Mouse (Mus musculus) frontal cortex, adult 2 months (tissue): ENCODE measurements around the gene Gm20388. TPM values are rescaled to one million over a fixed set of nuclear protein-coding genes. Genes with fewer than 3 reads are reported as not detected.

Experiments used
- DNase-seq, 2 experiments: peaks; one replicate each; pipeline ENCODE4 v3.0.0; 2022; ENCODE audit warnings: low spot score in 1 of 2; ENCODE audit errors: extremely low spot score in 1 of 2
- polyA plus RNA-seq: library from polyadenylated mRNA; depleted of rRNA; stranded (reverse); fragments of >200 nt; gene quantifications from 2 replicates; pipeline ENCODE4 v1.2.3, GENCODE M21; 2012

Gene Gm20388
- polyA plus RNA-seq, 1 experiment: 22.2 TPM

- no peak for DNase-seq
These were observed 274.5 kb downstream of the Gm20388 start for GRCm38 (mm10) chr8:120184850-120185792.

GRCm38 (mm10) chr8:120186454-120186853, 275.8 kb downstream of the Gm20388 start:
- no peak for DNase-seq

DNA sequence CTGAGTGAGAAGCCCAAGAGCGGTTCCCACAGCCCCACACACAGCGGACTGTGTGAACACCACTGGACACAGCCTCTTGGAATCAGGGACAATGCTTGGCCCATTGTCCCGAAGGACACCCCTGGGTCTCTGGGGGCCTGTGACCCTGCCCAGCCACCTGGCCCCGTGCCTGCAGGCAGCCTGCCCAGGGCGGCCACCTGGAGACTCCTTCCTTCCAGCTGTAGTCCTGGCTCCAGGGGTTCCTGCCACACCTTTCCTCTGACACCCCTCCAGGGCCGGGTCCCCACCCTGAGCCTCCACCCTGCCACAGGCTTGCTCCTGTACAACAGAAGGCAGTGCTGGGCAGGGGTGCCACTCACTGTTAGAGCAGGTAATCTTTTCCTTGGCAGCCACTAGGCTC, 277.9 kb downstream of the Gm20388 start:
- no peak for DNase-seq

DNA sequence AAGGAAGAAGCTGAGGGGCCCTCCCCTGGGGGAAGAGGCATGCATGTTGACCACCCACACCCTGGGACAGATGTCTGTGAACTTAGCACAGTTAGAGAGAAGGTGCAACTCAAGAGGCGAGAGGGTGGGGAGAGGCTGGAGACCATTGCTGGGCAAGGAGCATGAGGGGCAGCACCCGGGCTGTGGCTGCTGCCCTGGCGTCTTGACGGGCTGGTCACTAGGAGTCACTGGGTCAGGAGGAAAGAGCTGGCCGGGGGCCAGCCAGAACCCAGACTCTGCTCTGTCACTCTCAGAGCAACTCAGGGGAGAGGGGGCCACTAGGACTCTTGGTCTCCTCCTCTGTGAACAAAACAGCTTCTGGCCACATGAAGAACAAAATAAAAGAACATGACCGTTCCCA, 278.8 kb downstream of the Gm20388 start:
- DNase-seq: no peak

- DNase-seq: no peak
These were observed 279.6 kb downstream of the Gm20388 start for GRCm38 (mm10) chr8:120190107-120190809.

DNA sequence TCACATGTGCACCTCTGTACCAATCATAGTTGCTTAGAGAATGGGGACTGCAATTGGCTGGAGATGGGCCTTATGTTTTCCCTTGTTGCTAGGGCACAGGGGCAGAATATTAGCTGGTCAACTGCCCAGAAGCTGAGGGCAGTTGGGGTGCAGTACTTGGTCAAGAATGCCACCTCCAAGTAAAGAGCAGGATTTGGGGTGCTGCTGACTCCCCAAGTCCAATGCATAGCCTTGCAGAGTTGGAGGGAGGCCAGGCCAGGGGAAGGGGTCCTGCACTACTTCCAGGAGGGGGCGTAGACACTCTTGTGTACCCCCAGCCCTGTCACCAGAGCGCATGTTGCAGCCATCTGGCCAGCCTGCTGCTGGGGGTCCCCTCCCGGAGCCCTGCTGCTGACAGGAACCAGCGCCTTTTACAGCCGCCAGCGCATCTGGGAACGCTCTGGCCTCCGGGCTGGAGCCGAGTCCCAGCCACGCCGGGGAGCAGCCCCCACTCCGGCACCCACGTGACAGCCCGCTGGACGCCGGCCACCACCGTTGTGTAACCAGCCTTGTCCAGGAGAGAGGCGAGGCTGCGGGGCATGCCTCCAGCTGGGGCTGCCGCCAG, 280.3 kb downstream of the Gm20388 start:
- peak; percentile 50 to 89 for DNase-seq

DNA sequence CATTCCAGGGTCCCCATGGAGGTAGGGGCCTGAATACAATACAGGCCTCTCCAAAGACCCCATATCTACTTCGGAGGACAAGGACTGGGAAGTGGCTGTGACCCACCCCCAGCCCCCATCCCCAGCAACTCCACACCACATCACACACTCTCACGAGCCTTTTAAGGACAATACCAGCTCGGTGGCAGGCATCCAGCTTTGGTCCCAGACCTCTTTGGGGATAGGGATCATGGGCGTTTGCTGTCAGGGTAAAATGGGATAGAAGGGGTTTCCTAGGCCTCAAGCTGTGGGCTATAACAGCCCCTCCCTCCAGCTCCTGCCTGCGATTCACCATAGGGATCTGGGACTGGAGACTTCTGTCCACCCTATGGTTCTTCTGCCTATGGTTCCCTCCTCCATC, 281.0 kb downstream of the Gm20388 start:
- no peak for DNase-seq

DNA sequence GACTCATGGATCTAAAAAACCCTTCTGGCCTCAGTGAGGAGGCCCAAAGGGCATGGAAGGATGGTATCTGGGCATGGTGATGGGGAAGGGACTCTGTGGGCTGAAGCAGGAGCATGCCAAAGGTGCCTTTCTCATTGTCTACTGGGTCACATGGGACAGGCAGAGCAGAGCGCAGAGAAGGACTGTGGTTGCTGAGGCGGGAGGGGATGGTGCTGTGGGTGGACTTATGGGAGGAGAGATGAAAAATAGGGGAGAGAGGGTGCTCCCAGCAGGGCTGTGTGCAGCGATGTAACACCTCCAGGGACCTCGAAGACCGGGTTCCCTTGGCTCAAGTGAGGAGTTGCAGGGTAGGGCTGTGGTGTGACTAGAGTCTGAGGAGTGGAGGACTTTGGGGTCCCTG, 281.5 kb downstream of the Gm20388 start:
- DNase-seq: no peak

DNA sequence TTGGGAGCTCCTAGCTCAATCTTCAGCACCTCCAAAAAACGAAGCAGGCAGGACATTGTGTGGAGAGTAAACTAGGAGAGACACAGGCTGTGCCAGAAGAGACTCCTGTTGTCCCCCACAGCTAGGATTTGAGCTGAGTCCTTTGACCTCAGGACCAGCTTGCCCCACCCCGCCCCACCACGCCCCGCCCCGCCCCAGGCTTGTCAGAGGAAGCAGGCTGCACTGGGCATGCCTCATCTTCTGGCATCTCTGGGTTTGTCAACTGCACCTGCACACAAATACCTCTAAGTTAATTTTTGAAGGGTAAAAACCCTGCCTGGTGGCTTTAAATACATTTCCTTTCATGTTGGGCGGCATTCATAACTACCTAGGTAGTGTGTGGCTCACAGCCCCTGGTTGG, 290.7 kb downstream of the Gm20388 start:
- no peak for DNase-seq

DNA sequence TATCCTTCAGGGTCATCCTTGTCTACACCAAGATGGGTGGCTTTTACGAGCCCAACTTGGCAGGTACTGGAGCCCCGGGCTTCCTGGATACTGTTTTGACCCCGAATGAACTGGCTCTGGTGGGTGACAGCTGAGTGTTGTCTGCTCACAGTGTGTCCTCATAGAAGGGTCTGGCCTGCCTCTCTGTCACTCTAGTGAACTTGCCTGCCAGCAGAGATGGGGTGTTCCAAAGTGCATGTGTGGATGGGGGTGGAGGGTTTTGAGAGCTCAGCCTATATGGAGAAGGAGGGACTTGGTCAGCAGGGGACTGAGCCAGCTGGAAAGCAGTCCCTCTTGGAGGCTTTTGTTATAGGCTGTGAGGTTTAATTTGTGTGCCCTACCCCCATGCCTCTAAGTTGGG, 291.9 kb downstream of the Gm20388 start:
- no peak for DNase-seq

DNA sequence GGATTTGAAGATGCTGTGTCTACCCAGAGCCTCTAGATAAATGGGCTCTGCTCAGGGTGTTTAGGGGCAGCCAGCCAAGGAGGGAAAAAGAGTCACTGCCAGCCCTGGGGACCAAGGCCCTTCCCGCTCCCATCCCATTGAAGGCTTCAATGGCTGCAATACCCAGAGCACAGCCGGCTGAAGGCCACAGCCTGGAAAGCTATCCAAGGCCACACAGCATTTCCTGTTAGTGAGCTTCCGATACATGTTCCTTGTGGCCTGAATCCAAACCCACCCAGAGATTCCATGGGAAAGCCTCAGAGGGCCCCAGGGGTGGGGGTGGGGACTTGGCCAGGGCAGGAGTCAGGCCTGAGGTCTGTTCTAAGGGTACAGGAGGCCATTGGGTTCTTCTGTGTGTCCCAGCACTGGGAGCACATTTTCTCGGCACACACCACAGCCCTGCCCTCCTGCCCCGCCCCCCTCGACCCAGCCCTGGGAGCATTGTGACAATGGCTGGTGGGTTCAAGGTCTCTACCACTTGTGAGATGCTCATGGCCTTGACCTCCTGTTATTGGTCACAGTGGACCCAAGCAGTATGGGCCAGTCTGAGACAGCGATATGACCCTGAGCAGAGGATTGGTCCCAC, 294.2 kb downstream of the Gm20388 start:
- DNase-seq: no peak

GRCm38 (mm10) chr8:120205916-120206315, 295.3 kb downstream of the Gm20388 start:
- DNase-seq: peak in 1 of 2 experiments; percentile 53

GRCm38 (mm10) chr8:120207364-120207763, 296.7 kb downstream of the Gm20388 start:
- DNase-seq: no peak

DNA sequence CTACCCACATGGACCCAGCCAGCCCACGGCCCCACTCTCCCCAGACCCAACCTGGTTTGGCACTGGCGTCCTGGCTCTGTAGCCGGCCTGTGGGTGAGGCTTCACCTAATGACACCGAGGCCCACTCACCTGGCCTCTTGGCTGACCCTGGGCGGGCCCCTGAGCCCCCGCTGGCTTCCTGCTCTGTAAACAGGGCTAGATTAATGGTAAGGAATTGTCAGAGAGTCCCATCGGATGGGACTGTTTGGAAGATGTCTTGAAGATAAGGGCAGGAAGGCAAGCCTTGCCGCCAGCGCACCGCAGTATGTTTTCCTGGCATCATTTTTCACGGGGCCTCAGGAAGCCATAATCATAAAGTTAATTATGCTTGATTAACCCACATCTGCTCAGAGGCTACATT, 297.5 kb downstream of the Gm20388 start:
- no peak for DNase-seq

DNA sequence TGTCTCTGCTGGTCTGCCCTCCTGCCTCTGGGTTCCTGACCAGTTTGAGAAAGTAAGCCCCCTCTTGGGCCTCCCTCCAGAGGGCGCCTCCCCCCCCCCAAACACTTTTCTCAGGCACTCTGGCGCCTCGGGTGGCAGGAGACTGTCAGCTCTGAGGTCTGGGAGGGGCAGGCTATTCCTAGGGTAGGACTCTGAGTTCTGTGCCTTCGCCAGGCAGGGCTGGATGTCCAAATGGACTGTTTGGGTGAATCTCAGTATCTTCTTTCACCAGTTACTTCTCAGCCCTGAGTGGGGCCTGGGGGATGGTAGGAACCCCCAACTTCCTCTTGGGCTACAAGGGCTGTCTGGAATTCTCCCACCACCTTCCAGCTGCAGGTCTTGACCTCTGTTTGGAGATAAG, 300.7 kb downstream of the Gm20388 start:
- no peak for DNase-seq

DNA sequence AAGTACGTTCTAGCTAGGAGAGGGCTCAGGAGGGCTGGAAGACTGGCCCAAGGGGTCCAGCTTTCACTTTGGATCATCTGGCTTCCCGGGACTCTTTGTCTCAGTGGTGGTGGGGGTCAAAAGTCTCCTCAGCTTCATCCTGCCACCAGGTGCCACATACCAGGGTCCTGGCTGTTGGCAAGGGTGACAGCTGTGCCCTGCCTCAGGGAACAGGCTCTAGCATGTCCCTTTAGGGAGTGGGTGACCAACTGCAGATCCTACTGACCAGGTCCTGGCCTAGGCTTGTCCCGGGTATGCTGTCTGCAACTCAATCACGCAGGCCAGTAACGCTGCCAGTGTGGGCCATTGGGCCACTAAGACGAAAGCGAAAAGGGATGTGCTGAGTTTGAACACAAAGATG, 302.0 kb downstream of the Gm20388 start:
- no peak for DNase-seq

GRCm38 (mm10) chr8:120213229-120213628, 302.6 kb downstream of the Gm20388 start:
- no peak for DNase-seq

DNA sequence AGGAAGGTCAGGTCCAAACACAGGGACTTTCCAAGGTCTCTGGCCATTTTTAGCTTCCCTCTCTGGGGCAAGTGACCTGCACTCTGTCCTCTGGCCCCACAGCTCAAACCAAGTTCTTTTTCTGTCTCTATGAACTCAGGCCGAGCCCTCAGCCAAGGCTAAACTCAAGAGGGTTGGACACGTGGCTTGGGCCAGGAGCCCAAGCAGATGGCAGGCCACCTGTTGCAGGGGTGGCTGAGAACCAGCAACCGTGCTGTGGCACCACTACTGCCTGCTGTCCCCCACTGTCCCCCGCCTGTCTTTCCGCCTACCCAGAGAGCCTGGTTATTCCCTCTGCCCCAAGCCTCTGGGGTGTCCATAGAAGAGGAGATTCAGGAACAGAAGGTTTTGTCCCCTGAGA, 303.3 kb downstream of the Gm20388 start:
- DNase-seq: no peak

DNA sequence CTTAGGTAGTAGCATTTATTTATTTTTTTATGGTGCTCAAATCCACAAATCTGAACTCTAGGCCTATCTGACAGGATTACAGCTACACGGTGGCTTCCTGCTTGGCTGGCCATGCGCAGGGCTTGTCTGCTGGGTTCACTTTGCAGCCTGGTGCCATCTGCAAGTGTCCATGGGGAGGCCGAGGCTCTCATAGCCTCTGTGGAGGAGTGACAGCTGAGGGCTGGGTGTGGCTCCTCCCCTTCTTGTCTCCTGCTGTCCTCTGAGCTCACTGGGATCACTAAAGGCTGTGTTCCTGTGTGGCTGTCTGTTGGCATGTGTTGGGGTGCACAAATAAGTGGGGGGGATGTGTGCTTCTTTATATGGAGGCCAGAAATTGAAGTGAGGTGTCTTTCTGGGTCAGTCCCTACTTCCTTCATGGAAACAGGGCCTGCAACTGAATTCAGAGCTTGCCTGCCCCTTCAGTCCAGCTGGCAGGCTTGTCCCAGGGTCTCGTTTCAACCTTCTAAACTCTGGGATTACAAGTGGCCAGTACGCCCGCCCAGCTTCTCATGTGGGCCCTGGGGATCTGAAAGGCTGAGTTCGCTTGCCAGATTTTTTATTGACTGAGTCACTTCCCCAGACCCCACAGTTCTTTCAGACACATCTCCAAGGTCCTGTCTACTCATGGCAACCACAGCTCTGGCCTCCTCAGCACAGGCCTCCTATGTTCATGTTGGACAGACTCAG, 304.9 kb downstream of the Gm20388 start:
- DNase-seq: no peak
